Mouse (Mus musculus) brain, embryonic 14.5 days (tissue): ENCODE measurements around the gene Shb.

Experiments
- CTCF ChIP-seq: fragments of 200-500 bp; IDR thresholded peaks from 2 replicates; pipeline ENCODE4 v1.5.1; 2012; ENCODE audit warnings: inconsistent platforms, mild to moderate bottlenecking, moderate library complexity, borderline replicate concordance; ENCODE audit not compliant: insufficient read depth, insufficient read length; ENCODE audit errors: extremely low read depth
- POLR2A ChIP-seq: fragments of 200-500 bp; IDR thresholded peaks from 2 replicates; pipeline ENCODE4 v1.6.1; 2012; ENCODE audit warnings: mild to moderate bottlenecking, inconsistent platforms, borderline replicate concordance; ENCODE audit not compliant: poor library complexity, insufficient read depth, insufficient read length, severe bottlenecking; ENCODE audit errors: extremely low read depth

GRCm38 (mm10) chr4:45405315-45405714 lies 127.0 kb downstream of the Shb start:
- no peak for TF ChIP-seq POLR2A
- no peak for TF ChIP-seq CTCF
